Mouse (Mus musculus) CD4-positive helper T cell, adult 2 months (primary cell): ENCODE measurements at regions not wholly inside any gene's neighbourhood (a gene's known extent, or its start where the extent isn't known, plus 50 kb on each side); places are given as distances from the start of the nearest gene placed in this dataset.

Experiments
- DNase-seq: peaks from one replicate; pipeline ENCODE4 v3.0.0-alpha.2; 2012; ENCODE audit warnings: low read depth, missing footprints, low spot score

GRCm38 (mm10) chr19:26938911-26939310 lies 53.2 kb downstream of the Gm815 start:
- DNase-seq: no peak

GRCm38 (mm10) chr19:26944006-26944405 lies 58.3 kb downstream of the Gm815 start:
- DNase-seq: no peak

- no peak for DNase-seq
Observed at GRCm38 (mm10) chr19:26946562-26946961, 60.9 kb downstream of the Gm815 start.

- no peak for DNase-seq
Observed at GRCm38 (mm10) chr19:26948479-26948878, 62.8 kb downstream of the Gm815 start.

- no peak for DNase-seq
Observed at GRCm38 (mm10) chr19:26949153-26949552, 63.5 kb downstream of the Gm815 start.

- no peak for DNase-seq
Observed at GRCm38 (mm10) chr19:26953348-26953747, 67.7 kb downstream of the Gm815 start.

GRCm38 (mm10) chr19:26966055-26966760 lies 80.5 kb downstream of the Gm815 start:
- no peak for DNase-seq

GRCm38 (mm10) chr19:26973058-26973457 lies 87.4 kb downstream of the Gm815 start:
- no peak for DNase-seq

GRCm38 (mm10) chr19:26973773-26974548 lies 88.3 kb downstream of the Gm815 start:
- no peak for DNase-seq

- no peak for DNase-seq
Observed at GRCm38 (mm10) chr19:26974576-26975204, 89.0 kb downstream of the Gm815 start.

- no peak for DNase-seq
Observed at GRCm38 (mm10) chr19:26976604-26977322, 91.1 kb downstream of the Gm815 start.

- DNase-seq: no peak
Observed at GRCm38 (mm10) chr19:26977887-26978639, 92.4 kb downstream of the Gm815 start.

- no peak for DNase-seq
Observed at GRCm38 (mm10) chr19:26978640-26979007, 92.9 kb downstream of the Gm815 start.

- no peak for DNase-seq
Observed at GRCm38 (mm10) chr19:26979322-26979721, 93.6 kb downstream of the Gm815 start.

GRCm38 (mm10) chr19:26986672-26987071 lies 101.0 kb downstream of the Gm815 start:
- DNase-seq: no peak

- no peak for DNase-seq
Observed at GRCm38 (mm10) chr19:26987197-26987596, 101.5 kb downstream of the Gm815 start.

GRCm38 (mm10) chr19:26987909-26988456 lies 102.3 kb downstream of the Gm815 start:
- no peak for DNase-seq

GRCm38 (mm10) chr19:26994586-26995352 lies 109.1 kb downstream of the Gm815 start:
- no peak for DNase-seq

- no peak for DNase-seq
Observed at GRCm38 (mm10) chr19:26999596-26999995, 113.9 kb downstream of the Gm815 start.

GRCm38 (mm10) chr19:27021930-27022329 lies 136.2 kb downstream of the Gm815 start:
- DNase-seq: no peak
